Mouse (Mus musculus): Measurements from ENCODE around the gene Ildr2. TPM values are rescaled to one million over a fixed set of nuclear protein-coding genes. Genes with fewer than 3 reads are reported as not detected.

The Ildr2 gene
- polyA plus RNA-seq (2014; fragmentation: Illumina TruSeq; extraction: RNeasy Lipid Tissue Mini Kit (QIAGEN cat#74804); ENCODE audit: low read depth, low replicate concordance) = 27.2 TPM

GRCm38 (mm10) chr1:166253898-166254894, at the start of gene Ildr2:
Gene Ildr2 (plus strand): TSS chr1:166254139.

GRCm38 (mm10) chr1:166238315-166238969, 15.5 kb upstream of the Ildr2 start, which contains the start of gene Mael:
Gene Mael (minus strand): TSS chr1:166238747.

Other genes starting within 250 kb of the Ildr2 start
- not detected for gene Dusp27, start 126.2 kb upstream of the Ildr2 start, polyA plus RNA-seq (2014; fragmentation: Illumina TruSeq; extraction: RNeasy Lipid Tissue Mini Kit (QIAGEN cat#74804); ENCODE audit: low read depth, low replicate concordance)
- gene Gpa33, start 123.9 kb upstream of the Ildr2 start, polyA plus RNA-seq (2014; fragmentation: Illumina TruSeq; extraction: RNeasy Lipid Tissue Mini Kit (QIAGEN cat#74804); ENCODE audit: low read depth, low replicate concordance) = not detected
- not detected for gene Mael, start 15.4 kb upstream of the Ildr2 start, polyA plus RNA-seq (2014; fragmentation: Illumina TruSeq; extraction: RNeasy Lipid Tissue Mini Kit (QIAGEN cat#74804); ENCODE audit: low read depth, low replicate concordance)
- 16.3 TPM for gene Tada1, start 125.0 kb downstream of the Ildr2 start, polyA plus RNA-seq (2014; fragmentation: Illumina TruSeq; extraction: RNeasy Lipid Tissue Mini Kit (QIAGEN cat#74804); ENCODE audit: low read depth, low replicate concordance)
- 2.2 TPM for gene Pogk, start 155.7 kb downstream of the Ildr2 start, polyA plus RNA-seq (2014; fragmentation: Illumina TruSeq; extraction: RNeasy Lipid Tissue Mini Kit (QIAGEN cat#74804); ENCODE audit: low read depth, low replicate concordance)
- gene Gm4846, start 243.4 kb downstream of the Ildr2 start, polyA plus RNA-seq (2014; fragmentation: Illumina TruSeq; extraction: RNeasy Lipid Tissue Mini Kit (QIAGEN cat#74804); ENCODE audit: low read depth, low replicate concordance) = not detected

Data from liver, adult 10 weeks (tissue).